Mouse (Mus musculus) embryonic facial prominence, embryonic 10.5 days (tissue): ENCODE data around the gene Aplp2. TPM values are rescaled to one million over a fixed set of nuclear protein-coding genes. Genes with fewer than 3 reads are reported as not detected.

ENCODE experiments used
- polyA plus RNA-seq: library from polyadenylated mRNA; unstranded; fragments of >200 nt; fragmentation: Nextera tagmentation; extraction: Ambion mirVana; gene quantifications from 2 replicates; pipeline ENCODE4 v1.2.1, GENCODE M21; 2016

The Aplp2 gene
- polyA plus RNA-seq, 1 experiment from 2014 or later, result 201 TPM

Other genes starting within 250 kb of the Aplp2 start
- 4.5 and 5.0 TPM in 2 replicates for gene Zbtb44, start 181.2 kb downstream of the Aplp2 start, polyA plus RNA-seq
- gene St14, start 80.0 kb downstream of the Aplp2 start, polyA plus RNA-seq, result 15.8 and 17.2 TPM in 2 replicates
- gene Prdm10, start 68.7 kb upstream of the Aplp2 start, polyA plus RNA-seq, result 8.1 and 8.3 TPM in 2 replicates
- gene Nfrkb, start 174.4 kb upstream of the Aplp2 start, polyA plus RNA-seq, result 20.2 and 22.0 TPM in 2 replicates